Mouse (Mus musculus) testis, postnatal 10 days (tissue): ENCODE measurements around the gene Vezt.
A peak's percentile ranks its signal among the peaks of the same experiment; 100 is the strongest.

ENCODE experiments used
- DNase-seq: peaks from one replicate; pipeline ENCODE4 v3.0.0; 2021; ENCODE audit warnings: low spot score

The Vezt gene

DNA sequence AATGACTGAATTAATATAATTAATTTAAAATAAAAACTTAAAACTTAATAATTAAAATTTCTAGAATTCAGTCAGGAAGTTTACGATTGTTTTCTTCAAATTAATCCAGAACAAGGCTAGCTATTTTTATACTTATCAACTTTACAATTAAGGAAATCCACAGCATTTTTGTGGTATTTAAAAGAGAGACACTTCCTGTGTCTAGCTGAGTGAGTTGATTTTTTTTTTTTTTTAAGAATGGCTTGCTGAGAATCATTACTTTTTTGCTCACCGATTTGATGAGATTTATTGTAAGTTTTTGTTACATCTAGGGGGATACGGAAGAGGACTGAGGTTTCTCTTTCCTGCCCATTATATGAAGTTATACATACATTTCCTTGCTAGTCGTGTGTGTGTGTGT is 2.0 kb upstream of the Vezt start:
- DNase-seq, result no peak

DNA sequence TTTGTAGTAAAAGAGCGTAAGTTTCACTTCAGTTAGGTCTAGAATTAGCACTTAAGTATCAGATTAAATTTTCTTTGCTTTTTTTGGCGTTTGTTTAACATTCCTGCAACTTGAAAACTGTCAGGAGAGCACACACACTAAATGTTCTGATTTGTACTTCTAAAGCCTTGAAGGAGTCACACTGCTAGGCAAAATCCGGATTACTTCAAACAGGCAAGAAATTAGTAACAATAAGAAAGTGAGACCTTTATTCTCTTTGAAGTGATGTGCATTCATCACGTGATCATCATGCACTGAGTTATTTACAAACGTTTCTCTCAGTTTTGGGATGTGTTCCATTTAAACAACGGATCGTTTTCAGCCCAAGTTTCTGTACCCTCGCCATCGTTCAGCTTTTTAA is 1.6 kb upstream of the Vezt start:
- DNase-seq, result no peak

DNA sequence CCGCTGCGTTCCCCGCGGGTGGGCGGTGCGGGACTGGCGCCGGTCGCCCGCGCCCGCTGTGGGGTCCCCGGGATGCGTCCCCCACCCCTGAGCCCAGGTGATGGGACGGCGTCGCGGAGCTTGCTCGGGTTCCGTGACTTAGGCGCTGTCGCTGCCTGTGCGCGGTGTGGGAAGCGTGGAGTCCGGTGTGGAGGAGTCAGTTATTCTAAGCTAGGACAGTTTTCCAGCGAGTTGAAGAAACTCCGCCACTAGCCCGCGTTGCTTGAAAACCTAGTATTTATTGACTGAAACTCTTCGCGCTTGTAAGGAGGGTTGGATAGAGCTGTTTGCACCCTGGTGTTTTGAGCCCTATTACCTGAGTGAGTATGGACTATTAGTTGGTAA is 750 bp upstream of the Vezt start:
- DNase-seq, result no peak

DNA sequence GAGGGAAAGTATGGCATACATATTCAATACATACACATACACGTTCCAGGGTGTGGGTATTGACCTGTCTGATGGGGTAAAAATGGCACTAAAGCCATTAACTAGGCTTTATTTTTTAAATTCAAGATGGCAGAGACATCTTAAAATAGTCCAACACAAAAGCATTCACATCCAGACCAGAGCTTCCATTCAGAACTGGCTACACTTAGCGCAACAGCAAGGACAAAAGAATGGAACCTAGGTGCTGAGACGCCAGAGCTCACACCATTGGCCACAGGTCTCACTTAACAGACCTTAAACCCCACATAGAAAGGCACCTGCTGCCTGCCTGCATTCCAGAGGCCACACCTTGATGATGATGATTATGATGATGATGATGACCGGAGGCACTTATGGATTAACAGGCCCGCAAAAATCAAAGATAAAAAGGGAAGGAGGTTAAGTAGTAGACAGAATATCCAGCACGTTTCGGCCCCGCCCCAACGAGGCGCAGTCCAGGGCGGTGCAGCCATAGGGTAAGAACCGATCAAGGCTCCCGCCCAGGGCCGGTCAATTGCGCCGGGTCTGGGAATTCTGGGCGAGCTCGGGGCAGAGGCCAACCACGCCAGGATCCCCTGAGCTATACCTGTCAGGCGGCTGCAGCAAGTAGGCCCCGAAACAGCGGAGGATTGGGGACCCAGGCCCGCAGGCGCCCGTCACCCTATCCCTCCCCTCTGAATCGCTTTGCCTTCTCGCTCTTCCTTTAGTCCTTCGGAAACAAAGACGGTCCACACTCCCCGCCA is 550 bp downstream of the Vezt start:
- DNase-seq, result peak; percentile 79

DNA sequence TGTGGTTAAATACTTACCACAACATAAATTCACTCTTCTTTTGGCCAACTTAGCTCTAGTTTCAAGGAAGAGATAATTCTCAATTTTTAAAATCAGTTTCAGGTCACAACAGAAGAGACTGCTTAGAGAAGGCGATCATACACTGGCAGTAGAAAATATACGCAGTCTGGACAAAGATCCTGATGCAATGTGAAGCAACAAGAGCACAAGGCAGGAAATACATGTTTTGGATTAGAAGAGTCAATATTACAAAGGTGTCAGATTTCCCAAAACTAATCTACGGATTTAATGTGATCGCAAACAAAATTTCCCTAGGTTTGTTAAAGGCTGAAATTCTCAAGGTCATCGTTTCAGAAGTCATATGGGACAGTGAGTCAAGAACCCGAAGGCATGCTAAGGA is 4.5 kb downstream of the Vezt start:
- no peak for DNase-seq

DNA sequence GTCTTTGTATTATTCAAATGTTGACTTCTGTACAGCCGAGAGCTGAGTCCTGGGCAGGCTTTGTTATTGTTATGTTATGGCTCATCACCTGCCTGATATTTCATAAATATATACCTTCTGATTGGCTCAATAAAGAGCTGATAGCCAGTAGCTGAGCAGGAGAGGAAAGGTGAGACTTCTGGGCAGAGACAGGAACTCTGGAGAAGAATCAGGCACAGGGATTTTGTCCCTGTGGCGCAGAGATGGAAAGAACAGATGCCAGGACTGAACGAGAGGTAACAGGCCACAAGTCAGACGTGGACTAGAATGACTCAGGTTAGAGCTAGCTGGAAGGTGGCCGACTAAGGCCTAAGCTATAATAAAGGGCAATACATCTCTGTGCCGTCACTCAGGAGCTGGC is 7.1 kb downstream of the Vezt start:
- no peak for DNase-seq

DNA sequence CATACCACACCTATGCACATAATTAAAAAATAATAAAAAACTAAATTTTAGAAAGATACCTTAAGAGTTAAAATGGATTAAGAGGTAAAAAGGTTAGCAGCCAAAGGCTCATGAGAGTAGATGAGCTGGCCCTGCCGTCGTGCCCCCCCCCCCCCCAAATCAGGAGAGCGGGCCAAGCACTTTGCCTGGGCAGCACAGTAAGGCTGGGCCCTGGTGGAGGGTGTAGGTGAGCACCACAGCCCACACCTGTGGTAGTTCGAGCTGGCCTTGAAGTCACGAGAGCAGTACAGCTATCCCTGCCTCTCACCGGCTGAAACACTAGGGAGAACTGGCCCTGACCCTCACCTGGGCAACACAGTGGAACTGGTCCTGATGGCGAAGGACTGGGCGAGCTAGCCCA is 10.5 kb downstream of the Vezt start:
- DNase-seq, result no peak

DNA sequence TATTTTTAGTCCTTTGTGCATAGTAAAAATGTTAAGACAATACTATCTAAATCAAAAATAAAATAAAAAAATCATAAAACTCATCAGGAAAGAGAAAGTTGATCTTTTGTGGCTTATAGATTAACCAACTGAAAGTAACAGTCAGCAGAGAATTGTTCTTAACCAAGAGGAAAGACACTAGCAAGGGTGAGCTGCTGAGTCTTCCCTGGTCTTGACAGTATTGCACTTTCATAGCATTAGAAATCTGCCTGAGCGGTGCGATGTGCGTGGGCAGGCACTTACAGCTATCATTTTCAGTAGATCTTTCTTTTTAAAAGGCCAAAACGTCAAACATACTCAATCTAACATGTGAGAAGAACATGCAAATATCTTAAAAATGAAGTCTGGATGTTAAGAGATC is 14.6 kb downstream of the Vezt start:
- no peak for DNase-seq

DNA sequence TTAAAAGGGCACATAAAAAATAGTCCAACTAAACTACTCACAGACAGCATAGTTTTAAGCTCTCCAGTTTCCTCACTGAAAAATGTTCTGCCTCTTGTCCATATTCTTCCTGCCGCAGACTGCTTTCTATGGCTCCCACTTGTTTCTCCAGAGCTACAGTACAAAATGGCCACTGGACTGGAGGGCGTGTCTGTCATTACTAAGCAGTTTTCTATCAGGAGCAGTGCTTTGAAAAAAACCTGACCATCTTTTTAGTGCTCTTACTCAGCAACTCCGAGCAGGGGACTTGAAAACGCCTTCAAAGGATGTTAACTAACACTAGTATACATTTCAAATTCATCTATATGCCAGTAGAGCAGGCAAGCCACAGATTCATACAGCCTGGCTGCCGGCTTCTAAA is 15.0 kb downstream of the Vezt start:
- no peak for DNase-seq

DNA sequence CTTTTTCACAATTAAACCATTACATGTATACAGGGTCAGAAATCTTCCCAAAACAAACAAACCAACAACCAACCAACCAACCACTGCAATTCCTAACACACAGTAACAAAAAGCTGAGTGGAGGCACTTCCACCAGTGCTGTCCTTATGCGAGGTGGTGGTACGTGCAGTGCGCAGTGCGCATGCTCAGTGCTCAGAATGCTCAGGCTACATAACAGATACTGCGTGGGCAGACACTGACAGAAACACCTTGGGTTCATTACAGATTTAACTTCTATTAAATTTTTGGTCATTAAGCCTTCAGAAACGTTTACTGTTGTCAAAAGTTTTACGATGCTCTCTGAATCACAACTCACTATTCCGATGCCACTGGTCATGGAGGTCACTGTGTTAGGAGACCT is 18.2 kb downstream of the Vezt start:
- no peak for DNase-seq

DNA sequence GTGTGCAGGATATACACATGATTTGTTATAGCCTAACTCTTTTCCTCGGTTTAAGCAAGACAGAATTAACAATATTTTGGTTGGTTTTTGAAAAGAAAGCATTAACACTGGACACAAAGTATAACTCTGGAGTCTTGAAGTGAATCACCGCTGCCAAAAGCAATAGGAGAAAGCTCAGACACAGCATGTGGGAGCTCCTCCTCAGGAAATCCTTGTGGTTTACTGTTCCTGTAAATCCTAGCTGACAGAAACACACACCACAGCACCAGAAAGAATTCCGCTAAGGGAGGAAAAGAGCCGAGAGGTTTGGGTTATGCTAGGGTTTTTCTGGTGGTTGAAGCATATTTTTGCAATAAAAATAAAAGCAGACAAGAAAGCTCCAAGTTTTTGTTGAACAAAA is 21.4 kb downstream of the Vezt start:
- no peak for DNase-seq

DNA sequence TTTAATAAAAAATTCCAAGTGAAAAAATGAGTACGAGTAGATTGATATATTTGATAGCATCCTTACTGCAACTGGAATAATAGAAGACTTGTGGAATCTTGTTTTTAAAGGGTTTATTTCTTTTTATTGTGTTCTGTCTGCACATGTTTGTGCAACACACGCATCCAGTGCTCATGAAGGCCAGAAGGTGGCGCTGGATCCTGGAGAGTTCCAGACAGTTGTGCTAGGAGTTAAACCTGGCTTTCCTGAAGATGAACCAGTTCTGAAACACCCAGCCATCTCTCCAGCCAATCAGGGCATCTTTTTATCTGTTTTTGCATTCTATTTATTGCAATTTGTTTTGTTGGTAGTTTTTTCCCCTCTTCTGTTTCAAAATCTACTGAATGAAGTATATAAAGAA is 22.4 kb downstream of the Vezt start:
- peak; percentile 78 for DNase-seq

DNA sequence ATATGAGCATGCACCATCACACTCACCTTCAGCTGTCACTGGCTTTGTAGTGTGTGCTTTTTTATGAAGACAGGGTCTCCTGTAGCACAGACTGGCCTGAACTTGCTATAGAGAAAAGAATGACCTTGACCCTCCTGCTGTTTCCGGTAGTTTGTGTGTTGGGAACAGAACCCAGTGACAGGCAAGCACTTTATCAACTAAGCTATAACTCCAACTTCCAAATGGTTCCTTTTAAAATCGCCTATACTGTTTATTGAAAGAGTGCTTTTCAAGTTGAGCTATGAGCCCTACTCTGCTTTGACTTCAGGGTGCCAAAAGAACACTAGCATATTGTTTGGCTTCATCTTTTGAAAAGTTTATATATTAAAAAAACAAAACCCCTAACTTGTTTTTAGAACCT is 24.6 kb downstream of the Vezt start:
- DNase-seq, result no peak

DNA sequence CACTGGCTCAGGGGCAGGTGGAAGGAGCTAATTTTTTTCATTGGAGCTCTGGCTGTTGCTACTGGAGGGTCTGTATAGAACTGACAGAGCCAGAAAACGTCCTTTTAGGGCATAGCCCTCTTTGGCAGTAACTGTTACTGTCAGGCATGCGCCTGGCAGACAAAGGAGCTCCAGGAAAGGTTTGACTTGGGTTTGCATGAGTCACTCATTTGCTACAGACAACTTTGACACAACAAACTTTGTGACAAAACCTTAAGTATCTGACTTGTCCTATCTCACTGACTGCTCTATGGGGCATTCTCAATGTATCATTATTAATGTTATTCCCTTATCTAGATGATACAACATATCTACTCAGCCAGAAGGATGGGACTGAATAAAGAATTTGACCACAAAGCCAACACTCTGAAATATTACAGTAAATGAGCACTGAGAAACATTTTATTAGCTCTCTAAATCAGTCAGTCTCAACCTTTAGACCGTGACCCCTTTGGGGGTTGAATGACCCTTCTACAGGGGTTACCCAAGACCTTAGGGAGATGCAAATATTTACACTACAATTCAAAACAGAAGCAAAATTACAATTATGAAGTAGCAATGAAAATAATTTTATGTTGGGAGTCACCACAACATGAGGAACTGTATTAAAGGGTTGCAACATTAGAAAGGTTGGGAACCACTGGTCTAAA is 25.5 kb downstream of the Vezt start:
- DNase-seq, result no peak

DNA sequence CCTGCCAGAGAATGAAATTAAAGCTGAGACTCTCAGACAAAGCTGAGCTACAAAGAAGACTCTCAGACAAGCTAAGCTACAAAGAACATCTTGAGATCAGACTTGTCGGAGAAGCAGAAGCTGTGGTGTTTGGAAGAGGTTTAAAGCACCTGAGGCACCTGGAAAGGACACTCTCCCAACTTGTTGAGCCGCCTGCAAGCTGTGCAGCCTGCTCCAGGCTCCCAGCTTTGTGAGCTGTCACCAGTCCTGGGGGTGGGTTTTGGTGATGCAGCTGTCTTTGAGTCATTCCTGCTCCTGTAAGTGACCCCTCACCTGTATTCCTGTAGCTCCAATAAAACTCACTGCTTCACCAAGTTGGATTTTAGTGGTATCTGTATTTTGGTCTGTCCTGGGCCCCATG is 27.3 kb downstream of the Vezt start:
- no peak for DNase-seq

DNA sequence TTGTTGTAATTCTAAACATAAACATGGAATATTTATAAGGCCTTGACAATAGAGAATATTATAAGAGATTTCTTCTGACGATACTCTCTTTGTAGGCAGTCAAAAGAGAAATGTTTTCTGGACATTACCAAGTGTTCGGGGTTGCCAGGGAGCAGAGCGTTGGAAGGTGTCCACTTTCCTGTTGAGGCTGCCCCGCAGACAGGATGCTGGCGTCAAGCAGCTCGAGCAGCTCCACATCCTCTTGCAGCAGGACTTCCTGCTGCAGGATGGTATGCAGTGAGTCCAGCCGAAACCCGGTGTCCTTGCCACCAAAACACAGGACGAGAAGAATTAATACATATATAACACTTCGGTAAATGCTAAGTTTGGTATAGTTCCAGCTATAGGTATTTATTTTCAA is 35.4 kb downstream of the Vezt start:
- no peak for DNase-seq

DNA sequence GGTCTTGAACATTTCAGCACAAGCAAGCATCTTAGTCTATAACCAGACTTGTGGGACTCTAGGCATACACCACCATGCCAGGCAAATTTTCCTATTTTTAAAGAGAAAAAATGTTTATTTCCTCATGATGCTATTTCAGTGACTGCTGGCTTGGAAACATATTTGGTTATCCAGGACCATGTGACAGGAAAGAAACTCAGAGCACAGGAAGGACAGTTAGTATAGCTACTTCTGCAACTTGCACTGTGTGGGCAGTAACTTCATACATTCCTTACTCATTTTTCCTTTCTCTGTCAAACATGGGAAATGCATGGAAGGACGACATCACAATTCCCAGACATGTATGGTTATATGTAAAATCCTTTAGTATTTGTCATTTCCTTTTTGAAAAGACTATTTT is 36.3 kb downstream of the Vezt start:
- no peak for DNase-seq

DNA sequence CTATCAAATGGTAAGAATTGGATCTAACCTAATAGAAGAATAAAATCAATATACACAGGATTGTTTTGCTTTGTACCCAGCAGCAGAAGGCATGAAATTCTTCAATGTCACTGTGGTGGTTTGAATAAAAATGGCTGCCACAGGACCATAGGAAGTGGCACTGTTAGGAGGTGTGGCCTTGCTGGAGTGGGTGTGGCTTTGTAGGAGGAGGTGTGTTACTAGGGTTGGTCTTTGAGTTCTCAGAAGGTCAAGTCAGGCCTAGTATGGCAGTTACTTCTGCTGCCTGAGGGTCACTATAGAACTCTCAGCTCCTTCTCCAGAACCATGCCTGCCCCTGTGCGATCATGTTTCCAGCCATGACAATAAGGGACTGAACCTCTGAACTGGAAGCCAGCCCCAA is 40.5 kb downstream of the Vezt start:
- DNase-seq, result no peak

DNA sequence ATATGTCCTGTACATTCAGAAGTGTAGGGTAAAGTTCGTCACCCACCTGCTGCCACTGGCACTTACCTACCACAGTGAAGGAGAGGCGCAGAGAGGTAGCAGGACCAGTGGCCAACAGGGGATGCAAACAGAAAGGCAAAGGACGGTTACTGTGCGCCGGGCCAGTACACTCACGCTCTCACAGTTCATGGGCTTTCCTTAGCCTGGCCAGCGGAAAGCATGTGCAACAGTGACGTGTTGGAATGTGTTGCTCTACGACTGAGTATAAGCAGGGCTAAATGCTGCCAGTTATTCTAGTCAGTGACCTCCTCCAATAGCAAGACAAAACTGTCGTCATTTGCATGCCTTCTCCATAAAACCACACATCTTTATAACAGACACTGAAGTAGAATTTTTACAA is 41.5 kb downstream of the Vezt start:
- no peak for DNase-seq

DNA sequence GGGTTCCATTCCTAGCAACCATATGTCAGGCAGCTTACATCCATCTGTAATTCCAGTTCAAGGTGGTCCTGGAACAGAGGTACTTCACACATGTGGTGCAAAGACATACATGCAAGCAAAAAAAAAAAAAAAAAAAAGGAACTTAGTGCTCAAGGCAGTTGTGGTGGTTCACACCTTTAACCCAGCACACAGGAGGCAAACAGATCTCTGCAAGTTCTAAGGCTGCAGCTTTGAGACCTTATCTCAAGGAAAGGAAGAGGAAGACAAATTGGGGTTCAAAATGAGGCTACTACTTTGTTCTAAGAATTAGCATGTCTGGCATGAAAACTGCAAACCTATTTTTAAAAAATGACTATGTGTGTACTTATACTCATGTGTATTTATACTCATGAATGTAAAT is 50.3 kb downstream of the Vezt start:
- no peak for DNase-seq

DNA sequence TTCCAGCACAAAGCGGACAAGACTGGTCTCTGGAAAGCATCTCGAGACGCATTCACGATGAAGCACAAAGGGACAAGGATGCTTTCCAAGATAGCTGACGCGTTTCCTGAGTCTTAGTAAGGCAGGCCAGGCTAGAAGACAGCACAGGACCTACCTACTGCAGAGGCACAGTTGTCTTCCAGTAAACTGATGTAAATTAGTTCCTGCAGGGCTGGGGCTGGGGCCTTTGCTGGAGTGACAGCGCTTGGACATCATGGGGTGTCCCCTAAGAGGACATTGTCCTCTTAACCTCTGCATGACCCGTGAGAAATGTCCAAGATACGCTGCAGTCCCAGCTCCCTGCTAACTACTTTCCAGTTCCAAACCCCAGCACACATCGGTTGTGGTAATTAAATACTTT is 66.3 kb downstream of the Vezt start:
- DNase-seq, result no peak

DNA sequence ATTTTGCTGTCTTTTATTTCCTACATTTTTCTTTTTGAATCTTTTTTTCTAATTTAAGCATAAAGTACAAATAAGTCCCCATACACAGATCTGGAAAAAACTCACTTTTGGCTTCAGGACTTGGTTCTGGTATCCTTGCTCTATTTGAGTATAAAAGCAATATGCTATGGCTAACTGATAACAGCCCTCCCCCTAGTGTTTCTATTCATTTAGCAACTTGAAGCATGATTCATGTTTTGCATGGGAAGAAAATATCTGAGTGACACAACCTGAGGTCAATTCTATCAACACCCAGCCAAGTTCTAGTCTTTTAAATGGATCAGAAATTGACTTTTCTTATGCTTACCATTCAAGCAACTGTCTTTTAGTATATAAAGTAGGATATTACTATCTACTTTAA is 68.1 kb downstream of the Vezt start:
- no peak for DNase-seq

DNA sequence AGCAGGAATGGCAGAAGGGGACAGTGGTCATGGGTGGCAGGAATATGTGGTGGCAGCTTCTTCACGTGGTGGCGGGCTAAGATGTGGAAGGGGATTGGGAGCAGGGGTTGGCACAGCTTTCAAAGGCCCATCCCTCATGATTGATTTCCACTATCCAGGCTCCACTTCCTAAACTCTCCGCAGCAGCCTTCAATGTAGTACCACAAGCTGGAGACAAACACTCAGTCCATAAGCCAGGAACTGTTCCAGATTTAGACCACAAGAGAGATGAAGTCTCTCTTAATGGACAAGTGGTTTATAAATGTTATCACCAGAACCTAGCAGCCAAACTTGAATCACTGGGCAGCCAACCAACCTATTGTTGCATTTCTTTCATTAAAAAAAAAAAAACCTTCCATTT is 81.6 kb downstream of the Vezt start:
- DNase-seq, result no peak

DNA sequence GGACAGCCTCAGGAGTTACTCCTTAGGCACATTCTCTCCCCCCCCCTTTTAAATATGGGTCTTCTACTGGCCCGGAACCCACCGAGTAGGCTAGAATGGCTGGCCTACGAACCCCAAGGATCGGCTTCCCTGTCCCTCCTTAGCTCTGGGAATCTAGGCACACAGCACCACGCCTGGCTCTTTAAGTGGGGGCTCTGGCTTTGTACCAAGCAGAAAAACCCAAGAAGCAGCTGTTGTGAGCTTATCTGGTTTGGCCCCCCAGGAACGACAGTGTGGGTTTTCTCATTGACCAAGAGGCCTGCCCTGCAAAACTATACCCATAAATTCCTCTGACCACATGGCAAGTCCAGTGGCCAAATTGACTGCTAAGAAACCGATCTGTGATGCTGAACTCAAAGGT is 82.1 kb downstream of the Vezt start:
- no peak for DNase-seq
